ENCODE assay signal across 22 mouse cellular contexts in genomic region chr5:111644142-111644541, GRCm38 (mm10).
DNase-seq lines count a peak whose midpoint lies in the region; ATAC-seq lines count a peak whose summit lies in the region.
"Had no signal": no experiment of that assay in that cellular context is flagged by ENCODE, and none has a peak within 500 bp of the region (broad histone marks: within the 10 kb centered on the region; RNA-seq: fewer than 3 reads in every experiment).

No protein-coding gene starts in this region.

- H3K4me2 ChIP-seq in hindbrain, embryonic 13.5 days, result no peak overlapping the region
- H3K4me2 ChIP-seq in embryonic facial prominence, embryonic 15.5 days (replicated peaks), result no peak overlapping the region
- H3K4me2 ChIP-seq: embryonic facial prominence, embryonic 12.5 days; heart, embryonic 11.5 days; kidney, embryonic 15.5 days; limb, embryonic 15.5 days; midbrain, embryonic 11.5 days had no signal

- ATAC-seq in hindbrain, embryonic 13.5 days (ENCODE audit: low FRiP score), result no peak
- peak; percentile 55; the same call in 1 of the 2 replicates for ATAC-seq in embryonic facial prominence, embryonic 15.5 days (ENCODE audit: insufficient number of reproducible peaks, low FRiP score, low TSS enrichment, low read depth)
- ATAC-seq: intestine, postnatal 0 days had no signal

- 0 out of 2 replicates have a peak, but pooled peaks cover 2% of the 10 kb centered on the region for H3K9me3 ChIP-seq in hindbrain, embryonic 10.5 days
- no peaks in the 10 kb centered on the region for H3K9me3 ChIP-seq in hindbrain, embryonic 13.5 days
- H3K9me3 ChIP-seq in embryonic facial prominence, embryonic 15.5 days (replicated peaks), result no peaks in the 10 kb centered on the region
- H3K9me3 ChIP-seq: embryonic facial prominence, embryonic 12.5 days; kidney, embryonic 15.5 days; limb, embryonic 15.5 days had no signal

- WGBS in hindbrain, embryonic 10.5 days, result 90% methylated on average over 2 of the region's 2 CpGs
- 94% methylated on average over 2 of the region's 2 CpGs for WGBS in hindbrain, embryonic 13.5 days
- WGBS in embryonic facial prominence, embryonic 15.5 days, result 89% methylated on average over 2 of the region's 2 CpGs

- H3K36me3 ChIP-seq in hindbrain, embryonic 10.5 days, result no peaks in the 10 kb centered on the region
- H3K36me3 ChIP-seq in hindbrain, embryonic 13.5 days, result no peaks in the 10 kb centered on the region
- no peaks in the 10 kb centered on the region for H3K36me3 ChIP-seq in embryonic facial prominence, embryonic 15.5 days
- H3K36me3 ChIP-seq: embryonic facial prominence, embryonic 12.5 days; kidney, embryonic 15.5 days; limb, embryonic 15.5 days had no signal

- H3K27me3 ChIP-seq in hindbrain, embryonic 10.5 days (ENCODE audit: insufficient read depth, poor library complexity, severe bottlenecking), result peaks cover 20% of the 10 kb centered on the region
- H3K27me3 ChIP-seq in hindbrain, embryonic 13.5 days, result 0 out of 2 replicates have a peak, but pooled peaks cover 3% of the 10 kb centered on the region
- no peaks in the 10 kb centered on the region for H3K27me3 ChIP-seq in embryonic facial prominence, embryonic 15.5 days
- H3K27me3 ChIP-seq: embryonic facial prominence, embryonic 12.5 days had no signal

- H3K4me1 ChIP-seq in hindbrain, embryonic 10.5 days (replicated peaks), result peaks cover 53% of the 10 kb centered on the region
- H3K4me1 ChIP-seq in hindbrain, embryonic 13.5 days (replicated peaks), result peaks cover 66% of the 10 kb centered on the region
- peaks cover 41% of the 10 kb centered on the region for H3K4me1 ChIP-seq in embryonic facial prominence, embryonic 15.5 days

- H3K4me3 ChIP-seq in hindbrain, embryonic 10.5 days, result no peak overlapping the region
- no peak overlapping the region for H3K4me3 ChIP-seq in hindbrain, embryonic 13.5 days
- no peak overlapping the region for H3K4me3 ChIP-seq in embryonic facial prominence, embryonic 15.5 days (replicated peaks)
- H3K4me3 ChIP-seq: embryonic facial prominence, embryonic 12.5 days; kidney, embryonic 15.5 days; left cerebral cortex, adult 2 months; limb, embryonic 15.5 days had no signal

- no peak overlapping the region for H3K9ac ChIP-seq in hindbrain, embryonic 13.5 days
- no peak overlapping the region for H3K9ac ChIP-seq in embryonic facial prominence, embryonic 15.5 days
- H3K9ac ChIP-seq: embryonic facial prominence, embryonic 12.5 days; kidney, embryonic 15.5 days; limb, embryonic 15.5 days; liver, embryonic 14.5 days had no signal

- no peak for DNase-seq in hindbrain, embryonic 10.5 days (ENCODE audit: low spot score)
- DNase-seq in ES-CJ7 (ENCODE audit: low read depth, low spot score) (peak; percentile 30), ZHBTc4 (ENCODE audit: low read depth, low spot score) (peak; percentile 48)
- no peak for DNase-seq in kidney, postnatal 25 days
- DNase-seq in ovary, postnatal 36 days (ENCODE audit: low spot score), result no peak
- DNase-seq: adrenal gland, postnatal 36 days; cerebellum, adult 9-10 months; gastrocnemius, postnatal 14 days; heart, adult 11 months; kidney, postnatal 4 days; right cerebral cortex, postnatal 14 days; thymus, postnatal 14 days had no signal

- peak overlapping the region; percentile 1; the same call in 1 of the 2 replicates for H3K27ac ChIP-seq in hindbrain, embryonic 10.5 days
- no peak overlapping the region for H3K27ac ChIP-seq in hindbrain, embryonic 13.5 days
- no peak overlapping the region for H3K27ac ChIP-seq in embryonic facial prominence, embryonic 15.5 days (replicated peaks)
- H3K27ac ChIP-seq: embryonic facial prominence, embryonic 12.5 days; kidney, embryonic 15.5 days; left cerebral cortex, adult 2 months; limb, embryonic 15.5 days; liver, embryonic 14.5 days had no signal

Comparison
In these comparisons a context has a peak if more than half of its experiments do, and no peak if none do; other contexts are left out.
1. DNase-seq: peak in ES-CJ7 (single experiment) and ZHBTc4 (single experiment); none in hindbrain, embryonic 10.5 days (single experiment), kidney, postnatal 25 days (0 of 2) and ovary, postnatal 36 days (single experiment).